Mouse (Mus musculus): ENCODE results near the gene S100a2.

DNA sequence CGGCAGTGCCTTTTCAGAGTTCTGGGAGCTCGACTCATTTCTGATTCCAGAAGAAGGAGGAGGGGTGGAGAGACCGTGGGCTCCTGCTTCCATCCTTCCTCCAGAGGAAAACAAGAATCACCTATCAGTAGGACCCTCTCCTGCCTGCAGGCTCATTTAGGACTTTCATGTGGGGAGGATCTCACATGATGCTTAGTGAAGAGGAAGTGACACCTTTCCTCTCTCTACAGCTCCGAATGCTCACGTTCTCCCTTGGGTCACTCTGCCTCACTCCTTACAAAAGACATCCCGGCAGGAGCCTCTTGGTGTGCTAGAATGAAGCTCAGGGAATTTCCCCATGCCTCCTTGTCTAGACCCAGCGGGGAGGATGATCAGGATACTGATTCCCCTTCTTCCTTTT is 31.5 kb downstream of the S100a2 start:
- TF ChIP-seq CTCF (IDR thresholded peaks at IDR 0.05; ENCODE audit: control insufficient read depth, insufficient read depth, insufficient read length) (no peak), USF1 (IDR thresholded peaks at IDR 0.05; ENCODE audit: low read depth) (no peak), MAX (IDR thresholded peaks at IDR 0.05) (no peak)
